Mouse (Mus musculus): Measurements from ENCODE around the gene Kazn. TPM values are rescaled to one million over a fixed set of nuclear protein-coding genes. Genes with fewer than 3 reads are reported as not detected.
A peak's percentile ranks its signal among the peaks of the same experiment; 100 is the strongest.

The Kazn gene
- polyA plus RNA-seq, 1 experiment: 43.2 TPM

DNA sequence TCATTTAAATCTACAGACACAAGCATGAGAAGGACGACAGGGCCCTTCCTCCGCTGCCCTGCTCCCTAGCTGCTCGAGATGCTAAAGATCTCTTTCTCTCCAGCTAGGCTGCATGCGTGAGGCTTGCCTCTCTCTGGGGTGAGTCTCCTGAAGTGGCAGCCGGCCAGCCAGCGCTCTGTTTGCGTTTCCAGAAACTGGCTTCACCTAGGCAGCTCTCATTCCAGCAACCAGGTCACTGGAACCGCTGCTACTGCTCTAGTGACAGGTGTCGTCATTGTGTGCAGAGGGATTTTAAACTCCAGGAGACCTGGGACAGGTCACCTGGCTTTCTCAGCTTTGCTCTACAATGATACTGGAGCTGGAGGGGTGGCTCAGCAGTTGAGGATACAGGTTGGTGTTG lies 76.5 kb downstream of the Kazn start:
- H3K4me3 ChIP-seq (replicated peaks; ENCODE audit: extremely low read depth, low read depth, low read length): no peak overlapping the region
- WGBS: 82% methylated on average over 9 of the region's 9 CpGs
- no peak for DNase-seq
- TF ChIP-seq POLR2A (IDR thresholded peaks at IDR 0.05; ENCODE audit: borderline replicate concordance, extremely low read depth, low read depth, low read length) (no peak), CTCF (IDR thresholded peaks at IDR 0.05; ENCODE audit: insufficient read depth, low read length) (no peak)
- 0 out of 2 replicates have a peak, but pooled peaks cover 5% of the 10 kb centered on the region for H3K4me1 ChIP-seq (ENCODE audit: control insufficient read depth, insufficient read depth, low read length)

DNA sequence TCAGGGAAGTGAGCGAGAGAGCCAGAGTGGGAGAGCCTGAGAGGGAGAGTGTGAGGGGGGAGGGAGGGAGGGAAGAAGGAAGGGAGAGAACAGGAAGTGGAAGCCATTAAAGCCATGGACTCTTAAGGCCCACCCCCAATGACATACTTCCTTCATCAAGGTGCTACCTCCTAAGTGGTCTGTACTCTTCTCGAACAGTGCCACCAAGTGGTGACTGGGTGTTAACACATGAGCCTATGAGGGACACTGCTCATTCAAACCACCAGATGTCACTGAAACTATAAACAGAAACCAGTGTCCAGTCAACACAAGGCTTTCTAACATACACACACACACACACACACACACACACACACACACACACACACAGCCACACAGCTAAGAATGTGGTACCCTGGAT lies 77.1 kb downstream of the Kazn start:
- 100% methylated on average over 2 of the region's 2 CpGs for WGBS
- H3K4me1 ChIP-seq (ENCODE audit: control insufficient read depth, insufficient read depth, low read length): 0 out of 2 replicates have a peak, but pooled peaks cover 5% of the 10 kb centered on the region
- no peak overlapping the region for H3K4me3 ChIP-seq (replicated peaks; ENCODE audit: extremely low read depth, low read depth, low read length)
- TF ChIP-seq CTCF (IDR thresholded peaks at IDR 0.05; ENCODE audit: insufficient read depth, low read length): no peak
- TF ChIP-seq POLR2A (IDR thresholded peaks at IDR 0.05; ENCODE audit: borderline replicate concordance, extremely low read depth, low read depth, low read length): no peak
- no peak for DNase-seq

GRCm38 (mm10) chr4:142160041-142160440 lies 79.2 kb downstream of the Kazn start:
- 70% methylated on average over 8 of the region's 8 CpGs for WGBS
- Histone ChIP-seq H3K4me1 (ENCODE audit: control insufficient read depth, insufficient read depth, low read length) (no peaks in the 10 kb centered on the region), H3K4me3 (replicated peaks; ENCODE audit: extremely low read depth, low read depth, low read length) (no peak overlapping the region)
- TF ChIP-seq CTCF (IDR thresholded peaks at IDR 0.05; ENCODE audit: insufficient read depth, low read length): no peak
- TF ChIP-seq POLR2A (IDR thresholded peaks at IDR 0.05; ENCODE audit: borderline replicate concordance, extremely low read depth, low read depth, low read length): no peak
- DNase-seq: no peak

DNA sequence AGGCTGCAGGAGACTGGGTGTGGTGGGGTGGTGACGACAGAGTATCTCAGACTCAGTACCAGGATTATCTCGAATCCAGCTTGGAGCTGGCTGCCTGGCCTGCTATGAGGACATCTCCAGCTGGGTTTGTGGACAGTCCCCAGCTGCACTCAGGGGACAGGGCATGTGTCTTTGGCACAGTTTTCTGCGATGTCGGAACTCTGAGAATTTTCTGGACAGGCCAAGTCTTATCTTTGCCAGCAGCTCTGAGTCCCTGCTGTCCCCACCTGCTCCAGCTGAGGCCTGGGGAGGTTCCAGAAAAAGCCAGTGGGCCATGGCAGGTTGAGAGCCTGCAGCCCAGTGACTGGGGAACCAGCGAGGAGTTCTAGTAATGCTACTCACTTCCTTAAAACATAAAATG lies 82.7 kb downstream of the Kazn start:
- Histone ChIP-seq H3K4me3 (replicated peaks; ENCODE audit: extremely low read depth, low read depth, low read length) (no peak overlapping the region), H3K4me1 (ENCODE audit: control insufficient read depth, insufficient read depth, low read length) (no peaks in the 10 kb centered on the region)
- TF ChIP-seq CTCF (IDR thresholded peaks at IDR 0.05; ENCODE audit: insufficient read depth, low read length) (no peak), POLR2A (IDR thresholded peaks at IDR 0.05; ENCODE audit: borderline replicate concordance, extremely low read depth, low read depth, low read length) (no peak)
- 69% methylated on average over 5 of the region's 5 CpGs for WGBS
- DNase-seq: no peak

GRCm38 (mm10) chr4:142154246-142154645 lies 85.0 kb downstream of the Kazn start:
- no peak for DNase-seq
- Histone ChIP-seq H3K4me1 (ENCODE audit: control insufficient read depth, insufficient read depth, low read length) (no peaks in the 10 kb centered on the region), H3K4me3 (replicated peaks; ENCODE audit: extremely low read depth, low read depth, low read length) (no peak overlapping the region)
- WGBS: 85% methylated on average over 11 of the region's 11 CpGs
- TF ChIP-seq CTCF (IDR thresholded peaks at IDR 0.05; ENCODE audit: insufficient read depth, low read length) (no peak), POLR2A (IDR thresholded peaks at IDR 0.05; ENCODE audit: borderline replicate concordance, extremely low read depth, low read depth, low read length) (no peak)

- WGBS: 21% methylated on average over 2 of the region's 2 CpGs
- Histone ChIP-seq H3K4me3 (replicated peaks; ENCODE audit: extremely low read depth, low read depth, low read length) (no peak overlapping the region), H3K4me1 (ENCODE audit: control insufficient read depth, insufficient read depth, low read length) (no peaks in the 10 kb centered on the region)
- peak; percentile 87 for DNase-seq
- TF ChIP-seq POLR2A (IDR thresholded peaks at IDR 0.05; ENCODE audit: borderline replicate concordance, extremely low read depth, low read depth, low read length): no peak
- peak; percentile 100 for TF ChIP-seq CTCF (IDR thresholded peaks at IDR 0.05; ENCODE audit: insufficient read depth, low read length)
Observed at GRCm38 (mm10) chr4:142153526-142153925, 85.7 kb downstream of the Kazn start.

GRCm38 (mm10) chr4:142152733-142153422 lies 86.3 kb downstream of the Kazn start:
- Histone ChIP-seq H3K4me1 (ENCODE audit: control insufficient read depth, insufficient read depth, low read length) (no peaks in the 10 kb centered on the region), H3K4me3 (replicated peaks; ENCODE audit: extremely low read depth, low read depth, low read length) (no peak overlapping the region)
- no peak for TF ChIP-seq CTCF (IDR thresholded peaks at IDR 0.05; ENCODE audit: insufficient read depth, low read length)
- TF ChIP-seq POLR2A (IDR thresholded peaks at IDR 0.05; ENCODE audit: borderline replicate concordance, extremely low read depth, low read depth, low read length): no peak
- no peak for DNase-seq
- WGBS: 54% methylated on average over 8 of the region's 8 CpGs

DNA sequence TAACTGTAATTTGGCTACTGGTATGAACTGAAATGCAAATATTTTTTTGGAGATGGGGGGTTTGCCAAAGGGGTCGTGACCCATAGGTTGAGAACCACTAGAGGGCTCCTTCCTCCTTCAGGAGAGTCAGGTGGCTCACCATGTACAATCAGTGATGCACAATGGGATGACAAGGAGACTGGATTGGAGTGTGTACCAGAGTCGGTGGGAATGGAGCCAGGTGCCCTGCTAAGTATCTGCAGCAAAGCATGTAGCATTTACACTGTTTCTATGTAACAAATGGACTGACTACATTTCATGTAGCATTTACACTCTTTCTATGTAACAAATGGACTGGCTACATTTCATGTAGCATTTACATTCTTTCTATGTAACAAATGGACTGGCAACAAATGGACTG lies 89.1 kb downstream of the Kazn start:
- Histone ChIP-seq H3K4me1 (ENCODE audit: control insufficient read depth, insufficient read depth, low read length) (no peaks in the 10 kb centered on the region), H3K4me3 (replicated peaks; ENCODE audit: extremely low read depth, low read depth, low read length) (no peak overlapping the region)
- DNase-seq: no peak
- 72% methylated on average over 2 of the region's 2 CpGs for WGBS
- TF ChIP-seq CTCF (IDR thresholded peaks at IDR 0.05; ENCODE audit: insufficient read depth, low read length) (no peak), POLR2A (IDR thresholded peaks at IDR 0.05; ENCODE audit: borderline replicate concordance, extremely low read depth, low read depth, low read length) (no peak)

GRCm38 (mm10) chr4:142149202-142149601 lies 90.0 kb downstream of the Kazn start:
- Histone ChIP-seq H3K4me3 (replicated peaks; ENCODE audit: extremely low read depth, low read depth, low read length) (no peak overlapping the region), H3K4me1 (ENCODE audit: control insufficient read depth, insufficient read depth, low read length) (no peaks in the 10 kb centered on the region)
- TF ChIP-seq CTCF (IDR thresholded peaks at IDR 0.05; ENCODE audit: insufficient read depth, low read length) (no peak), POLR2A (IDR thresholded peaks at IDR 0.05; ENCODE audit: borderline replicate concordance, extremely low read depth, low read depth, low read length) (no peak)
- WGBS: 84% methylated on average over 9 of the region's 9 CpGs
- no peak for DNase-seq

DNA sequence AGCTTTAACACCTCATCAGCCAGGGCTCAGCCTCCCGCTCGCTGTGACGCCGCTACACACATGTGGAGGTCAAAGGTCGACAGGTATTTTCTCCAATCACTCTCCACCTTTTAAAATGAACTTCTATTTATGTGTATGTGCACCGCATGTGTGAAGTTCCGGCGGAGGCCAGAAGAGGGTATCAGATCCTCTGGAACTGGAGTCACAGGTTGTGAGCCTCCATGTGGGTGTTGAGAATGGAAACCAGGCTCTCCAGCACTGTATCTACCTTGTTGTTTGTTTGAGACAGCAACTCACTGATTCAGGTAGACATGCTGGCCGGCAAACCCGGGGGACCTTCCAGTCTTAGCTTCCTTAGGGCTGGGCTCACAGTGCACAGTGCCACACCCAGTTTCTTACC lies 91.5 kb downstream of the Kazn start:
- TF ChIP-seq POLR2A (IDR thresholded peaks at IDR 0.05; ENCODE audit: borderline replicate concordance, extremely low read depth, low read depth, low read length) (no peak), CTCF (IDR thresholded peaks at IDR 0.05; ENCODE audit: insufficient read depth, low read length) (no peak)
- no peak for DNase-seq
- 96% methylated on average over 10 of the region's 10 CpGs for WGBS
- H3K4me1 ChIP-seq (ENCODE audit: control insufficient read depth, insufficient read depth, low read length): no peaks in the 10 kb centered on the region
- no peak overlapping the region for H3K4me3 ChIP-seq (replicated peaks; ENCODE audit: extremely low read depth, low read depth, low read length)
